Mouse (Mus musculus) forebrain, embryonic 13.5 days (tissue): ENCODE measurements around the gene Nme4. TPM values are rescaled to one million over a fixed set of nuclear protein-coding genes. Genes with fewer than 3 reads are reported as not detected.

Experiments
- ATAC-seq: fragments of 200-750 bp; cut with Nextera tagmentation; 2 replicates; pipeline ENCODE4 v1.8.0; 2017
- H3K27ac ChIP-seq: fragments of 300-500 bp; sonication (generic); 2 replicates; pipeline ENCODE4 v1.5.1; 2015; ENCODE audit warnings: inconsistent platforms, mild to moderate bottlenecking, moderate library complexity
- H3K27me3 ChIP-seq: fragments of 300-500 bp; sonication (generic); 2 replicates; pipeline ENCODE4 v1.6.1; 2015; ENCODE audit warnings: mild to moderate bottlenecking, inconsistent platforms
- H3K36me3 ChIP-seq: fragments of 300-500 bp; sonication (generic); 2 replicates; pipeline ENCODE4 v1.6.1; 2015; ENCODE audit warnings: mild to moderate bottlenecking, inconsistent platforms; ENCODE audit not compliant: poor library complexity, severe bottlenecking
- H3K4me1 ChIP-seq: fragments of 300-500 bp; sonication (generic); 2 replicates; pipeline ENCODE4 v1.6.1; 2015; ENCODE audit warnings: inconsistent platforms
- H3K4me2 ChIP-seq: fragments of 300-500 bp; sonication (generic); 2 replicates; pipeline ENCODE4 v1.6.1; 2015; ENCODE audit warnings: inconsistent platforms, mild to moderate bottlenecking, moderate library complexity
- H3K4me3 ChIP-seq: fragments of 300-500 bp; sonication (generic); 2 replicates; pipeline ENCODE4 v1.5.1; 2015; ENCODE audit warnings: mild to moderate bottlenecking, inconsistent platforms
- H3K9ac ChIP-seq: fragments of 300-500 bp; sonication (generic); 2 replicates; pipeline ENCODE4 v1.6.1; 2015; ENCODE audit warnings: mild to moderate bottlenecking, inconsistent platforms
- H3K9me3 ChIP-seq: fragments of 300-500 bp; sonication (generic); replicated peaks from 2 replicates; pipeline ENCODE4 v1.6.1; 2016; ENCODE audit warnings: inconsistent platforms
- whole genome bisulfite sequencing: fragments of 180-500 bp; shearing (Covaris S2); methylation state at CpG from one replicate; pipeline ENCODE4 v1.1.7; 2015; 5-methylcytosine and 5-hydroxymethylcytosine counted together
- polyA plus RNA-seq: library from polyadenylated mRNA; unstranded; fragments of >200 nt; fragmentation: Nextera tagmentation; extraction: Ambion mirVana; gene quantifications from 2 replicates; pipeline ENCODE4 v1.2.1, GENCODE M21; 2015

Gene Nme4
- polyA plus RNA-seq = 53.0 and 55.8 TPM in 2 replicates

DNA sequence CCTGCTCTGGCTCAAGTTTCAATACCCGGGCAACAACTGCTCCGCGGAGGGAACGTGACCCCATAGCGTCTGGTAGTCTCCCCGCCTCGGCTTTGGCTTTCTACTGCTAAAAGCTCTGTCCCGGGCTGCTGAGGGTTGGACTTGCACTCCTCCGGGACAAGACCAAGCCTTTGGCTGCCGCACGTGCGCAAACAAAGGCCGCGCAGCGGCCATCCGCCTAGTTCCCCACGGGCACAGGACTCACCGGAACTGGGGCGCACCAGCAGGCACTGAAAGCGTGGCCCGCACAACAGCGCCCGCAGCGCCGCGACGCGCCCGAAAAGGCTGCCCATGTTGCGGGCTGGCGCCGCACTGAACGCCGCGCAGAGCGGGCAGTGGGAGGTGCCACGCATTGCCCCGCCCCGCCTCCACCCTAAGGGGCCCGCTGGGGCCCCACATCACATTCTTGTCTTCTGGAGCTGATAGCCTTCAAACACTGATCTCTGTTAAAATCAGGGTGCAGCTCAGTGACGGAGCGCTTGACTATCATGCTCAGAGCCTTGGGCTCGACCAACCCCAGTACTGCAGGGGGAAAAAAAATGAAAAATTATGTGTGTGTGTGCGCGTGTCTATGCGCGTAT, at the start of gene Nme4:
Gene Nme4 (minus strand): TSS at position 482 of the 620 bp plus-strand sequence.
- Histone ChIP-seq H3K4me1 (peaks cover 15% of the 10 kb centered on the region), H3K27ac (peak within 1 kb of the TSS; percentile 7), H3K4me2 (peak within 1 kb of the TSS; percentile 75), H3K9me3 (no peaks in the 10 kb centered on the region), H3K4me3 (peak within 1 kb of the TSS; percentile 58), H3K36me3 (peaks cover 16% of the 10 kb centered on the region; the same call in 1 of the 2 replicates), H3K27me3 (no peaks in the 10 kb centered on the region), H3K9ac (peak within 1 kb of the TSS; percentile 80)
- 3% methylated on average over 47 of the region's 47 CpGs for WGBS
- peak; percentile 85 for ATAC-seq

DNA sequence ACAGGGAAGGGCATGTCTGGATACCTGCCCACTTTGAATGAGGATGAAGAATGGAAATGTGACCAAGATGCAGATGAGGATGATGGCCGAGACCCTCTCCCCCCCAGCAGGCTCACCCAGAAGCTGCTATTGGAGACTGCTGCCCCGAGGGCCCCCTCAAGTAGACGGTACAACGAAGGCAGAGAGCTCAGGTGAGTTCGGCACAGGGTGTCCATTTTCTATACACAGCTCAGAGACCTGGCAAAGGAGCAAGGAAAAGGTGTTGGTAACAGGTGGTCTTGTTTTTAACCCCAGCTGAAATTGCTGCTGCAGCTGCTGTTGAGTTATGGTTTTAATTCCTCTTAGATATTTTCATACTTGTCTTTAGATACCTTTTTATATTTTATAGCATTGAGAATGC, 48.0 kb upstream of the Nme4 start:
- H3K27ac ChIP-seq = no peak overlapping the region
- WGBS = 95% methylated on average over 5 of the region's 5 CpGs
- ATAC-seq = no peak

DNA sequence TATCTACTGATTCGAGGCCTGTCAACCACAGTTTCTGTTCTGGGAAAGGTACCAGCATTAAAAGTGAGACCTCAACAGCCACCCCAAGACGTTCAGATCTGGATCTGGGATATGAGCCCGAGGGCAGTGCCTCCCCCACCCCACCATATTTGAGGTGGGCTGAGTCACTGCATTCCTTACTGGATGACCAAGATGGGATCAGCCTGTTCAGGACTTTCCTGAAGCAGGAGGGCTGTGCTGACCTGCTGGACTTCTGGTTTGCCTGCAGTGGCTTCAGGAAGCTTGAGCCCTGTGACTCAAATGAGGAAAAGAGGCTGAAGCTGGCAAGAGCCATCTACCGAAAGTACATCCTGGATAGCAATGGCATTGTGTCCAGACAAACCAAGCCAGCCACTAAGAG, 47.4 kb upstream of the Nme4 start:
- Histone ChIP-seq H3K4me3 (no peak overlapping the region), H3K9me3 (no peaks in the 10 kb centered on the region), H3K4me2 (no peak overlapping the region), H3K36me3 (peaks cover 43% of the 10 kb centered on the region), H3K4me1 (peaks cover 27% of the 10 kb centered on the region), H3K27me3 (no peaks in the 10 kb centered on the region), H3K9ac (no peak overlapping the region), H3K27ac (no peak overlapping the region)
- 91% methylated on average over 4 of the region's 4 CpGs for WGBS
- no peak for ATAC-seq

More for the DNA sequence above, 48.0 kb upstream of the Nme4 start:
- Histone ChIP-seq H3K27me3 (no peaks in the 10 kb centered on the region), H3K4me1 (peaks cover 22% of the 10 kb centered on the region), H3K36me3 (peaks cover 48% of the 10 kb centered on the region), H3K4me2 (no peak overlapping the region), H3K9ac (no peak overlapping the region), H3K4me3 (no peak overlapping the region), H3K9me3 (no peaks in the 10 kb centered on the region)

GRCm38 (mm10) chr17:26138901-26139381, 43.5 kb upstream of the Nme4 start:
- Histone ChIP-seq H3K27ac (peak overlapping the region; percentile 93), H3K4me3 (peak overlapping the region; percentile 94), H3K27me3 (no peaks in the 10 kb centered on the region), H3K36me3 (peaks cover 18% of the 10 kb centered on the region), H3K9ac (peak overlapping the region; percentile 98), H3K4me2 (peak overlapping the region; percentile 89), H3K4me1 (peaks cover 31% of the 10 kb centered on the region), H3K9me3 (no peaks in the 10 kb centered on the region)
- under 1% methylated on average over 56 of the region's 58 CpGs for WGBS
- peak; percentile 71 for ATAC-seq

DNA sequence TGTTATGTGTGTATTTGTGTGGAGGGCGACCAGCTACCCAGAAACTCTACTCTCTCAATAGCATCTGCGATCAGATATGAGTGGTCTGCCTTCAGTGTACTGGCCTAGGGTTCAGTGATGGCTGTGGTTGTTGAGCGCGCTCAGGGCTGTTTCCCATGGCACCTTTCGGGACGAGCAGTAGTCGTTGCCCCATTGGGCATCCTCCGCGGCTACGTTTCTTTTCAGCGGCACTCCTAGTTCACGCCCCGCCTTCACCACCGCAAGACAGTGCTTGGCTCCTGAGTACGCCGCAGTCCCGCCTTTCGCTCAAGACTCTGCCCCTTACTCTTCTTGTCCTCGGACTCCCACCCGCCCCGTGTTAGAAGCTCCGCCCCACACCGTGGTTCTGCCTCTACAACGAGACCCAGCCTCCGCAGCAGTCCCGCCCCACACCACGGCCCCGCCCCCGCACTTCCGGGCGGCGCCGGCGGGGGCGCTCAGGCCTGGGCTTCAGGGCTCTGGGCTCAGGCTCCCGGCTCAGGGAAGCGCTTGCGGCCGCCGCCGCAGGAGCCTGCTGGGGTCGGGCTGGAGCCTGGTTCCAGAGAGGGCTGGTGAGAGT, 42.9 kb upstream of the Nme4 start, which contains the start of gene Axin1:
Gene Axin1 (plus strand): TSS at position 450 of the 598 bp plus-strand sequence.
- Histone ChIP-seq H3K27ac (peak within 1 kb of the TSS; percentile 93), H3K9ac (peak within 1 kb of the TSS; percentile 98), H3K4me3 (peak within 1 kb of the TSS; percentile 94), H3K9me3 (no peaks in the 10 kb centered on the region), H3K4me1 (peaks cover 31% of the 10 kb centered on the region), H3K36me3 (peaks cover 15% of the 10 kb centered on the region), H3K4me2 (peak within 1 kb of the TSS; percentile 89), H3K27me3 (no peaks in the 10 kb centered on the region)
- peak; percentile 98 for ATAC-seq
- WGBS = under 1% methylated on average over 42 of the region's 42 CpGs

- 0 out of 2 replicates have a peak, but pooled peaks have one; percentile 1 for ATAC-seq
Observed at GRCm38 (mm10) chr17:26137751-26138130, 42.3 kb upstream of the Nme4 start.

GRCm38 (mm10) chr17:26137106-26137750, 41.8 kb upstream of the Nme4 start:
- no peak overlapping the region for H3K4me2 ChIP-seq
- peaks cover 5% of the 10 kb centered on the region for H3K36me3 ChIP-seq
- no peak overlapping the region for H3K4me3 ChIP-seq
- WGBS = 89% methylated on average over 11 of the region's 11 CpGs
- H3K9ac ChIP-seq = no peak overlapping the region; the same call in 1 of the 2 replicates
- H3K27ac ChIP-seq = no peak overlapping the region
- no peaks in the 10 kb centered on the region for H3K9me3 ChIP-seq
- peaks cover 31% of the 10 kb centered on the region for H3K4me1 ChIP-seq
- H3K27me3 ChIP-seq = no peaks in the 10 kb centered on the region
- ATAC-seq = no peak

More at GRCm38 (mm10) chr17:26137751-26138130, 42.3 kb upstream of the Nme4 start:
- H3K27me3 ChIP-seq = no peaks in the 10 kb centered on the region
- H3K9ac ChIP-seq = peak overlapping the region; percentile 54
- H3K4me2 ChIP-seq = peak overlapping the region; percentile 89
- H3K36me3 ChIP-seq = peaks cover 9% of the 10 kb centered on the region
- 72% methylated on average over 2 of the region's 2 CpGs for whole genome bisulfite sequencing
- H3K4me1 ChIP-seq = peaks cover 31% of the 10 kb centered on the region
- peak overlapping the region; percentile 94 for H3K4me3 ChIP-seq
- H3K9me3 ChIP-seq = no peaks in the 10 kb centered on the region
- H3K27ac ChIP-seq = peak overlapping the region; percentile 93

GRCm38 (mm10) chr17:26131856-26132853, 36.8 kb upstream of the Nme4 start:
- peak overlapping the region; percentile 6 for H3K4me3 ChIP-seq
- no peaks in the 10 kb centered on the region for H3K9me3 ChIP-seq
- no peak overlapping the region for H3K9ac ChIP-seq
- H3K4me1 ChIP-seq = no peaks in the 10 kb centered on the region; the same call in 1 of the 2 replicates
- H3K27ac ChIP-seq = peak overlapping the region; percentile 20; the same call in 1 of the 2 replicates
- peak; percentile 55 for ATAC-seq
- WGBS = 69% methylated on average over 18 of the region's 18 CpGs
- H3K27me3 ChIP-seq = no peaks in the 10 kb centered on the region
- H3K36me3 ChIP-seq = peaks cover 56% of the 10 kb centered on the region
- H3K4me2 ChIP-seq = peak overlapping the region; percentile 6; the same call in 1 of the 2 replicates

DNA sequence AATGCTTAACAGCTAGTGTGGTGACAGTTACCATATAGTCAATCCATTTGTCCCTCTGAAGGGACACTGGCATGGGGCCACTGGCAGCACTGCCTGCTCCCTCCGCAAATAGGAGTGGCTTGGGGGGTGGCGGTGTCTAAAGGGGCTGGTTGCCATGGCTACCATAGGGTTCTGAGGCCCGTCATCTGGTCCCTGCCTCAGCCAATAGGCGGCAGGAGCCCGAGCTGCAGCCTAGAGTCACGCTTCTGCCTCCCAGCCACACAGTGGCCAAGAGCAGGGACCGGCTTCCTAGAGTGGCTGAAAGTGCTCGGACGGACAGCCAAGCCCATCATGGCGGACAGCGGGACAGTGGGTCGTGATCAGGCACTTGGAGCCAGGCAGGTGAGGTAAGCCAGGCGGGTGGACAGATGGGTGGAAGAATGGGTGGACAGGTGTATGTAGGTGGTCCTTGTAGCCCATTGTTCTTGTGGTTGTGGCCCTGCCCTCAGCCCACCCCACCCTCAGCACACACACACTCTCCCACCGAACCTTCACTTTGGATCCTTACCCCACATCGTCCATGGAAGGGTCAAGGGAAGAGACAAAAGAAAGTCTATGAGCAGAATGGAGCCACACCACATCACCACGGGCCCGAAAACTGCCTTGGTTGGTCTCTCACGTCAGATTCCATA, 35.8 kb upstream of the Nme4 start:
- peaks cover 66% of the 10 kb centered on the region for H3K36me3 ChIP-seq
- no peaks in the 10 kb centered on the region for H3K4me1 ChIP-seq
- peak overlapping the region; percentile 6 for H3K4me3 ChIP-seq
- 0 out of 2 replicates have a peak overlapping the region, but pooled peaks have one; percentile 41 for H3K27ac ChIP-seq
- no peaks in the 10 kb centered on the region for H3K27me3 ChIP-seq
- WGBS = 68% methylated on average over 18 of the region's 18 CpGs
- H3K9ac ChIP-seq = no peak overlapping the region
- H3K9me3 ChIP-seq = no peaks in the 10 kb centered on the region
- 0 out of 2 replicates have a peak overlapping the region, but pooled peaks have one; percentile 6 for H3K4me2 ChIP-seq
- peak; percentile 59; the same call in 1 of the 2 replicates for ATAC-seq

DNA sequence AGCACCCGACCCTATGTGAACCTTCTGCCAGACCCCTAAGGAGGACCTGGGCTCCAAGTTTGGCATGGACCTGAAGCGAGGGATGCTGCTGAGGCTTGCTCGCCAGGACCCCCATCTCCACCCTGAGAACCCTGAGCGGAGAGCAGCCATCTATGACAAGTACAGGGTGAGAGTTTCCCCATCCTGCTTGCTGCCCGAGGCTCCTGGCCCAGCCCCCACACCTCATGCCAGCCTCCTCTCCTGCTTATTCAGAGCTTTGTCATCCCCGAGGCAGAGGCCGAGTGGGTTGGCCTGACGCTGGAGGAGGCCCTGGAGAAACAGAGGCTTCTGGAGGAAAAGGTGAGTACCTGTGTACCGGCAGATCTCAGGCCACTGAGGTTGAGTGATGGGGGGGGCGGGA, 29.8 kb upstream of the Nme4 start:
- no peak for ATAC-seq
- Histone ChIP-seq H3K27me3 (no peaks in the 10 kb centered on the region), H3K36me3 (peaks cover 53% of the 10 kb centered on the region), H3K4me2 (0 out of 2 replicates have a peak overlapping the region, but pooled peaks have one; percentile 80), H3K9me3 (no peaks in the 10 kb centered on the region), H3K9ac (no peak overlapping the region), H3K4me1 (peaks cover 22% of the 10 kb centered on the region), H3K4me3 (no peak overlapping the region), H3K27ac (no peak overlapping the region)
- 88% methylated on average over 10 of the region's 10 CpGs for WGBS
